ENCODE assay signal across 21 mouse cellular contexts in the genomic region with DNA sequence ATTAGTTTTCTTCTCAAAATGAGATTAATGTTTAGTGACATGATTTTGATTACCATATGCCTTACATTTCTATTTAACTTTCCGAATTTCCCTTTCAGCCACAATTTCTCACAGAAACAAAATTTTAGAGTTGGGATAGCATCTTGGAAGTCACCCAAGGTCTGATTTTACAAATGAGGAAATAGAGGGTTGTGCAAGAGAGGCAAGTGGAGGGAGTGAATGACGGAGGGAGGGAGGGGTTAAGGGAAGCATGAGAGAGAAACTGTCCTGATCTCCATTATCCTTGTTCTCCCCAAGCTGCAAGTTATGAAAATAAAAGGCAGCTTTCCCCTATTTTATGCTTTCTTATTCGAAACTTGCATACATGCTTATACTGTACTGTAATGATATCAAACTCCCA.
DNase-seq lines count a peak whose midpoint lies in the region; ATAC-seq and TF ChIP-seq lines count a peak whose summit lies in the region.
"Had no signal": no experiment of that assay in that cellular context is flagged by ENCODE, and none has a peak within 500 bp of the region (broad histone marks: within the 10 kb centered on the region; RNA-seq: fewer than 3 reads in every experiment).

No protein-coding gene starts in this region.

- TF ChIP-seq EP300 in lung, postnatal 0 days (IDR thresholded peaks at IDR 0.05): no peak

- peak; percentile 18 for DNase-seq in adrenal gland, adult 2 months
- DNase-seq in adrenal gland, adult 18-20 months (ENCODE audit: low spot score in 2 of 2): no peak
- peak; percentile 59 for DNase-seq in embryonic facial prominence, embryonic 14.5 days (ENCODE audit: low spot score)
- DNase-seq in embryonic facial prominence, embryonic 10.5 days (ENCODE audit: low spot score): no peak
- DNase-seq in lung, postnatal 0 days (ENCODE audit: low spot score): peak; percentile 37
- no peak for DNase-seq in lung, postnatal 36 days
- DNase-seq in left cerebral cortex, adult 9 months (ENCODE audit: low spot score in 2 of 2): no peak
- DNase-seq: cerebellum, adult 11 months; cerebellum, adult 2 months; cerebellum, adult 9-11 months; cerebellum, postnatal 25 days; forebrain, postnatal 0 days; gastrocnemius, adult 2 months; gastrocnemius, postnatal 14 days; heart, adult 11 months had no signal

- no peak overlapping the region for H3K9ac ChIP-seq in embryonic facial prominence, embryonic 14.5 days (ENCODE audit: low read depth, low read length)
- no peak overlapping the region for H3K9ac ChIP-seq in lung, postnatal 0 days (replicated peaks; ENCODE audit: low read depth)
- H3K9ac ChIP-seq: embryonic facial prominence, embryonic 13.5 days; forebrain, postnatal 0 days; hindbrain, embryonic 12.5 days; hindbrain, embryonic 15.5 days had no signal

- 52% methylated on average over 3 of the region's 3 CpGs for WGBS in embryonic facial prominence, embryonic 14.5 days
- 85% methylated on average over 3 of the region's 3 CpGs for WGBS in embryonic facial prominence, embryonic 10.5 days
- WGBS in lung, postnatal 0 days: 39% methylated on average over 3 of the region's 3 CpGs

- H3K4me1 ChIP-seq in embryonic facial prominence, embryonic 14.5 days (ENCODE audit: control insufficient read depth, insufficient read depth, low read length): no peaks in the 10 kb centered on the region
- H3K4me1 ChIP-seq in embryonic facial prominence, embryonic 10.5 days: no peaks in the 10 kb centered on the region
- no peaks in the 10 kb centered on the region for H3K4me1 ChIP-seq in lung, postnatal 0 days (ENCODE audit: insufficient read depth, low read depth, low read length)
- H3K4me1 ChIP-seq: hindbrain, embryonic 12.5 days; hindbrain, embryonic 15.5 days had no signal

- no peak overlapping the region for H3K4me2 ChIP-seq in embryonic facial prominence, embryonic 14.5 days (ENCODE audit: low read depth, low read length)
- H3K4me2 ChIP-seq in lung, postnatal 0 days (replicated peaks; ENCODE audit: low read depth, low read length): no peak overlapping the region
- H3K4me2 ChIP-seq: embryonic facial prominence, embryonic 13.5 days; heart, embryonic 11.5 days; hindbrain, embryonic 12.5 days; hindbrain, embryonic 15.5 days had no signal

- no peaks in the 10 kb centered on the region for H3K36me3 ChIP-seq in embryonic facial prominence, embryonic 14.5 days (ENCODE audit: control insufficient read depth, insufficient read depth, low read length)
- no peaks in the 10 kb centered on the region for H3K36me3 ChIP-seq in embryonic facial prominence, embryonic 10.5 days (replicated peaks)
- H3K36me3 ChIP-seq in lung, postnatal 0 days (ENCODE audit: insufficient read depth, low read length): no peaks in the 10 kb centered on the region
- H3K36me3 ChIP-seq: embryonic facial prominence, embryonic 13.5 days; hindbrain, embryonic 12.5 days; hindbrain, embryonic 15.5 days had no signal

- no peaks in the 10 kb centered on the region for H3K27me3 ChIP-seq in embryonic facial prominence, embryonic 14.5 days (replicated peaks; ENCODE audit: control insufficient read depth, insufficient read depth, low read length)
- no peaks in the 10 kb centered on the region for H3K27me3 ChIP-seq in embryonic facial prominence, embryonic 10.5 days (replicated peaks; ENCODE audit: low read depth, poor library complexity, severe bottlenecking)
- H3K27me3 ChIP-seq in lung, postnatal 0 days (replicated peaks; ENCODE audit: insufficient read depth, low read length): no peaks in the 10 kb centered on the region
- H3K27me3 ChIP-seq: embryonic facial prominence, embryonic 13.5 days; hindbrain, embryonic 12.5 days; hindbrain, embryonic 15.5 days; Patski had no signal

- ATAC-seq in embryonic facial prominence, embryonic 14.5 days (ENCODE audit: low read depth): no peak
- ATAC-seq in lung, postnatal 0 days: no peak
- ATAC-seq: forebrain, embryonic 14.5 days; forebrain, postnatal 0 days; Patski had no signal

- H3K27ac ChIP-seq in embryonic facial prominence, embryonic 14.5 days (replicated peaks; ENCODE audit: low read depth, low read length): no peak overlapping the region
- H3K27ac ChIP-seq in embryonic facial prominence, embryonic 10.5 days (replicated peaks): no peak overlapping the region
- H3K27ac ChIP-seq in lung, postnatal 0 days (ENCODE audit: low read length): no peak overlapping the region
- H3K27ac ChIP-seq: embryonic facial prominence, embryonic 13.5 days; gastrocnemius, adult 2 months; hindbrain, embryonic 12.5 days; hindbrain, embryonic 15.5 days had no signal

- H3K9me3 ChIP-seq in embryonic facial prominence, embryonic 14.5 days (ENCODE audit: control insufficient read depth, low read length): no peaks in the 10 kb centered on the region
- H3K9me3 ChIP-seq in embryonic facial prominence, embryonic 10.5 days: no peaks in the 10 kb centered on the region
- H3K9me3 ChIP-seq in lung, postnatal 0 days (ENCODE audit: low read length): no peaks in the 10 kb centered on the region
- H3K9me3 ChIP-seq: embryonic facial prominence, embryonic 13.5 days; hindbrain, embryonic 12.5 days; hindbrain, embryonic 15.5 days had no signal

- no peak for TF ChIP-seq CTCF in lung, postnatal 0 days (IDR thresholded peaks at IDR 0.05)

- no peak overlapping the region for H3K4me3 ChIP-seq in embryonic facial prominence, embryonic 14.5 days (ENCODE audit: low read depth, low read length)
- no peak overlapping the region for H3K4me3 ChIP-seq in embryonic facial prominence, embryonic 10.5 days
- no peak overlapping the region for H3K4me3 ChIP-seq in lung, postnatal 0 days (ENCODE audit: low read depth, low read length)
- H3K4me3 ChIP-seq: embryonic facial prominence, embryonic 13.5 days; gastrocnemius, adult 2 months; hindbrain, embryonic 12.5 days; hindbrain, embryonic 15.5 days had no signal

Comparison
In these comparisons a context has a peak if more than half of its experiments do, and no peak if none do; other contexts are left out.
1. DNase-seq: peak in adrenal gland, adult 2 months (single experiment), embryonic facial prominence, embryonic 14.5 days (single experiment) and lung, postnatal 0 days (single experiment); none in adrenal gland, adult 18-20 months (0 of 2), embryonic facial prominence, embryonic 10.5 days (single experiment), lung, postnatal 36 days (single experiment) and left cerebral cortex, adult 9 months (0 of 2).